Mouse (Mus musculus) brain, embryonic 14.5 days (tissue): Measurements from ENCODE around the gene Elmo1. TPM values are rescaled to one million over a fixed set of nuclear protein-coding genes. Genes with fewer than 3 reads are reported as not detected.
A peak's percentile ranks its signal among the peaks of the same experiment; 100 is the strongest.

Experiments
- DNase-seq: peaks from one replicate; pipeline ENCODE4 v3.0.0-alpha.2; 2011; ENCODE audit warnings: low read depth
- CTCF ChIP-seq: fragments of 200-500 bp; IDR thresholded peaks from 2 replicates; pipeline ENCODE4 v1.5.1; 2012; ENCODE audit warnings: inconsistent platforms, mild to moderate bottlenecking, moderate library complexity, borderline replicate concordance; ENCODE audit not compliant: insufficient read depth, insufficient read length; ENCODE audit errors: extremely low read depth
- POLR2A ChIP-seq: fragments of 200-500 bp; IDR thresholded peaks from 2 replicates; pipeline ENCODE4 v1.6.1; 2012; ENCODE audit warnings: mild to moderate bottlenecking, inconsistent platforms, borderline replicate concordance; ENCODE audit not compliant: poor library complexity, insufficient read depth, insufficient read length, severe bottlenecking; ENCODE audit errors: extremely low read depth
- polyA plus RNA-seq: library from polyadenylated mRNA; depleted of rRNA; stranded (reverse); fragments of >200 nt; gene quantifications from 2 replicates; pipeline ENCODE4 v1.2.3, GENCODE M21; 2012

The Elmo1 gene
- polyA plus RNA-seq, 1 experiment: 46.9 TPM

DNA sequence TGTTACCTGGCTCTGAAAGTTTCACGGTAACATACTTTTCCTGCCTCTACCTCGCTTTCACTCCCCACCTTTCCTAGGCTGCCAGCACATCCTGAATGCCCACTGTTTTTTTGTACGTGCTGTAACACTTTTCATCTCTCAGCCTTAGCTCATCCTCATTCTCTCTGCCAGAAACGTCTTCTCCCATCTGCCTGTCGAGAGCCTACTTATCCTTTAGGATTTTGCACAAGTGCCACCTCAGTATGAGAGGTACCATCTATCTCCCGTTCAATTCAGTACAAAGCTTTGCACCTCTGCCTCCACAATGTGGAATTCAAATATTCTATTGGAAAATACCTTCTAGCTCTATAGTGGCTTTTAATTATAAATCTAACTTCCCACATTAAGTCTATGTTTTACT lies 369.7 kb downstream of the Elmo1 start:
- DNase-seq: no peak
- TF ChIP-seq CTCF: no peak
- TF ChIP-seq POLR2A: no peak

DNA sequence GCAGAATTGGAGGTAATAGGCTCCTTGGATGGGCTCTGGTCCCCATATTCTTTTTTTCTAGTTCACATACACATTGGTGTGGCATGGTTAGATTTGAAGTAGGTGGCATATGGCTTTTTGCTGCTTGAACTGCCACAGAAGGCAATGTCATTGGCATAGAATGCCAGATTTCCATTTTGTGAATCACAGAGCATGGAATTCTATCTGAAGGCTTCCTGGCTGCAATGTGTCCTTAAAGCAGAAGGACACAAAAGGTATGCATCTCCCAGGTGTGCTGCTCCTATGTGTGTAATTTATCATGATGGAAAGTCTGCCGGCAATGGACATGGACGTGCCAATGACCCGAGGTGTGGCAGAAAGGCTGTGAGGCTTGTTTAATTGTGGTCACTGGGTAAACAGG lies 371.2 kb downstream of the Elmo1 start:
- peak; percentile 36 for DNase-seq
- TF ChIP-seq CTCF (no peak), POLR2A (no peak)

DNA sequence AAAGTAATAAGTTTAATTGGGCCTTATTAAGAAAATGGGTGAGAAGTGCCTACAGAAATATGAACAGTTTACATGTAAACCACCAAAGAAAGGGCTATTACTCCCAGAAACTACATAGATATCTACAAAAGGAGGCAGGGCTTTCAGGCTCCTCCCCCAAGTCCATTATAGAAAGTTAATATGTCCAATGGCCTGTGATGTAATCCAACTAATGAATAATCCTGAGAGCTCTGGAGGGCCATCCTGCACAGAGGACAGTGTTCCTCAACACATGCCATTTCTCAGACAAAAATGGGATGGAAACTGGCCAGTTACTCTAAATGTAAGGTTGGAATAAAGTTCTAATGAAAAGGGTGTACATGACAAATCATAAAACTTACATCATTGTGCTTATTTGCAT lies 373.8 kb downstream of the Elmo1 start:
- TF ChIP-seq CTCF (no peak), POLR2A (no peak)
- no peak for DNase-seq

DNA sequence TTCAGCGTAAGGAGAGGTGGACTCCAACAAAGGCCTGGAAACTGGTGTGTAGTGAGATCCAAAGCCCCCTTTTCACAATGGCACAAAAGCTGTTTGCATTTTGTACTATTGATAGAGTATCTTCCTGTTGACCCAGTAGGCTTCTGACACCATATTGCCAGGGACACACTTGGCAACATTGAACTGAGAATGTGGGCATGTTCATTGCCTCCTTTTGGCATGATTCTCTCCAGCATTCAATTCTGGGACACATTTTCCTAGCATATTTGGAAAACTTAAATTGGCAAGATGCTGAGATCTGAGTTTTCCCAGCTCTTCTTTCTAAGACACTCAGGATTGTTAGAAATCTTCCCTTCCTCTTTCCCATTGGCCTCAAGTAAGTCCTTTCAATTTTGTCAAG lies 377.0 kb downstream of the Elmo1 start:
- no peak for DNase-seq
- no peak for TF ChIP-seq POLR2A
- TF ChIP-seq CTCF: no peak

DNA sequence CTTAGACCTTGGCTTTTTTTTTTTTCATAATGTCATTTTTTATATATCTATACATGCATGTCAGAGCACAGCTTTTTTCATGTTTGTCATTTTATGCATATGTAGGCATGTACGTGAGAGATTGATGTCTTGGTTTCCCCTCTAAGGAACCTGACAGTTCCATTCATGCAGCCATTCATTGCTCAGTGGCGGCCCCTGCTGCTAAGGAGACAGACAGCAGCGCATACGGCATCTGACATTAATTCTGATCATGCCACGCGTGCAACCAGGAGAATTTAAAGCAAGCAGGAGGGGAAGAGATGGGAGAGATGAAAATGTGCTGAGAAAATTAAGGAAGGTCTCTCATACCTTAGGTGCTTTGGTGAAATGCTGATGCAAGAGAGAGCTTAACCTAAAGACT lies 381.3 kb downstream of the Elmo1 start:
- TF ChIP-seq POLR2A (no peak), CTCF (peak; percentile 85)
- DNase-seq: peak; percentile 93

DNA sequence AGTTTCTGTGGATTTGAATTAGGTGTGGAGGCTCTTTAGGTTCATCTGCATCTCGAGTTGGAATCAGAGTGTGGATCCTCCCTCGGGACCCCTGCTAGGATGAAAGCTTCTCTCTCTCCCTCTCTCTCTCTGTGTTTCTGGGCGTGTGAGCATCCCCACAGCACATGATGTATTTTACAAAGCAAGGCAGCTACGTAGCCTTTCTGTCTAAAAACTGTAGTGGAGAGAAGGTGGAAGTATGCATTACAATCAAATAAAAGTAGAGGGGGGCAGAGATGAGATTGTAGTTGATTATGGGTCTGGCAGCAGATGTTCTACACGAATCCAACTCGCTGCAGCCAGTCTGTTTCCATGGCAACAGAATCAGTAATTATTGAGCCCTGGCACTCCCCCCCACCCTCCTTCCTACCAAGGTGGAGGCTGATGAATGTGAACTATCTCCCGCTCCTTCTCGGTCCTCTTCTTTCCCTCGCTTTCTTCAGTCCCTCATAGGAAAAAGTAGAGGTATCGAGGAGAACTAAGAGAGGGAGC lies 382.0 kb downstream of the Elmo1 start:
- TF ChIP-seq CTCF: no peak
- TF ChIP-seq POLR2A: no peak
- DNase-seq: peak; percentile 94

DNA sequence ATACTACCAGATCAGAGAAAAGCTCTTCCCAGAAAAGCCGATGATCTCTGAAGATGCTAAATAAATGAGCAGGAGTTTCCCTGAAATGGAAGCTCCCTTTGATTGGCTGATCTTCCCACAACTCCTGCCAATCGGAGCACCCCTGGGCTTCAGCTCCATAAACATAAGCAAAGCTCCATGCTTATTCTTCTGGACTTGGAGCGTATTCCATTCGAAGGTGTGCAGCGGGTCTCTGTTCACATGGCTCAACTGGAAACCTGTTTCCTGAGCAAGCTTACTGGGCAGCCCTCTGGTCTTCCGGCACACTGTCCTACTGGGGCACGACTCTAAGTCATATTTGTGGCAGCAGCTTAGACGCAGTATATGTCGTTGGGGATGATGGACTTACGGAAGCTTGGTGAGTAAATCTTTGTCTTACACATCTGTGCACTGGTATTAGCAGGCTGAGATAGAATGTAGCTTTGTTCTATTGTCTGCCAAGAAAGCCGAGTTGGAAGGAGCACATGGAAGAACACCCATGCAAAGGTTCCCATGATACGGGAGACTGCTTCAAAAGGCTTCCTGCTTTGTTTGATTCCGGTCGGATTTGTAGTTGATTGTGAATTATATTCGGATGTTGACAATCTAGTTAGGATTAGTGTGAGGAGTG lies 382.6 kb downstream of the Elmo1 start:
- DNase-seq: peak; percentile 95
- no peak for TF ChIP-seq CTCF
- peak; percentile 15; the same call in 1 of the 2 replicates for TF ChIP-seq POLR2A

DNA sequence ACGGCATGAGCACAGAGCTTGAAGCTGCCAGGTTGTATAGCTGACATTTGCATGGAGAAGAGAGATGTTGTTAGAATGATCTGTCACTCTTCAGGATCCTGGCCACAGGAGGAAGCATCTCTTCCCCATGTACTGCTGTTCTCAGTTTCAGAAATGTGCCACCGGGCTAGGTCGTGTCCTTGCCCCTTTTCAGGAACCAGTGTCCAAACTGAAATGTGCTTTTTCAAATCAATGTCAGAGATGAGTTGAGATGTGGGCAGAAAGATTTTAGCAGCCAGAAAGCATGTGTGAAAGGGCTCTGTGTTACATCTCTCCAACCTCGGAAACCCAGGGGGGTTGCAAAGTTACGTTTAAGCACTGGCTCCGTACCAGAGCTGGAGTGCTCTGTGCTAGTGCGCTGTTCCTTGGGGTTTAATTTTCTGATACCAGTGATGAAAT lies 383.3 kb downstream of the Elmo1 start:
- TF ChIP-seq CTCF (no peak), POLR2A (no peak)
- no peak for DNase-seq

DNA sequence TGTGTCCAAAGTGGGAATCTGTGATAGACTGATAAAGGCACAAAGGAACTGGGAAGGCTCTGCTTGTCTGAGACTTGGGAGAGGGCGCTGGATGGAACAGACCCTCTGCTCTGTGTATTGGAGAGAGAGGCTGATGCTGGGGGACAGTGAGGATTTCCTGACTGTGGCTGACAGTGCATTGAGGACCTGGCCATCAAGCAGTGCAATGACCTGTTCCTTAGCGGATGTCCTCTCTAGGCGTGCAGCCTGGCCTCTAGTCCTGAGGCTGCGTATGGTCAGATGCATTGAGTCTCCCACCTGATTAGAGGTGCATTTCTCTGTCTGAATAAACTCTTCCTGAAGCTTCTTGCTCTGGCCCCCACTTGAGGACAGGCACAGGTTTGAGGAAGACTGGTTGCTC lies 384.2 kb downstream of the Elmo1 start:
- TF ChIP-seq CTCF (no peak), POLR2A (no peak)
- DNase-seq: peak; percentile 27

DNA sequence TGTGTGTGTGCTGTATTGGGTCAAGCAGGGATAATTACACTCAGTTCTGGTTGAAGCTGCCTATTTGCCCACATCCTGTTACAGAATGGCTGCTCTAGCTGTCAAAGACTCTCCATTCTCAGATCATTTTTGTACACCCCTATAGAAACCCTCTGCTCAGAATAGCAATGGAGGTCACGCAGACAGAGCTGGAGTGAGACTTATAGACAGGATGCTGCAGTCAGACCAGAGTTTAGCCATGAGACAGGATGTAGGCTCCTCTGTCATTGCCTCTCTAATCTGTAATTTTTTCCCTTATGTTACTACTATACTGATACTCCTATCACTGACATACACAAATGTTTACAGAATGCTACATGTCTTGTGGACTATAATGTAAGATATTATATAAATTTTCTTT lies 391.4 kb downstream of the Elmo1 start:
- TF ChIP-seq POLR2A (no peak), CTCF (no peak)
- no peak for DNase-seq

DNA sequence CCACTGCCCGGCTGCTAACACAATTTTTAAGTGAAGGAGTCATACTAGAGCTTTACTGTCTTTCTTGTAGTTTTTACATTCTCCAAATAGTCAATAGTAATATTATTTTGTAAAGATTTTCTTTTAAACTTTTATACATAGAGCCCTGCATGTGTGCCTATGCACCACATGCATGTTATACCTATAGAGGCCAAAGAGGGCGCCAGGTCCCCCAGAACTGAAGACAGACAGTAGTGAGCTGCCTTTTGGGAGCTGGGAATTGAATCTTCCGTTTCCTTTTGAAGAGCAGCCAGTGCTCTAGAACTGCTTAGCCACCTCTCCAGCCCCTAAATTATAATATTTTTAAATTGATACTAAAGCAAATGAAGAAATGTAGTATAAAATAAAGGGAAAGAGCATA lies 398.7 kb downstream of the Elmo1 start:
- no peak for DNase-seq
- TF ChIP-seq CTCF (peak; percentile 36; the same call in 1 of the 2 replicates), POLR2A (no peak)

DNA sequence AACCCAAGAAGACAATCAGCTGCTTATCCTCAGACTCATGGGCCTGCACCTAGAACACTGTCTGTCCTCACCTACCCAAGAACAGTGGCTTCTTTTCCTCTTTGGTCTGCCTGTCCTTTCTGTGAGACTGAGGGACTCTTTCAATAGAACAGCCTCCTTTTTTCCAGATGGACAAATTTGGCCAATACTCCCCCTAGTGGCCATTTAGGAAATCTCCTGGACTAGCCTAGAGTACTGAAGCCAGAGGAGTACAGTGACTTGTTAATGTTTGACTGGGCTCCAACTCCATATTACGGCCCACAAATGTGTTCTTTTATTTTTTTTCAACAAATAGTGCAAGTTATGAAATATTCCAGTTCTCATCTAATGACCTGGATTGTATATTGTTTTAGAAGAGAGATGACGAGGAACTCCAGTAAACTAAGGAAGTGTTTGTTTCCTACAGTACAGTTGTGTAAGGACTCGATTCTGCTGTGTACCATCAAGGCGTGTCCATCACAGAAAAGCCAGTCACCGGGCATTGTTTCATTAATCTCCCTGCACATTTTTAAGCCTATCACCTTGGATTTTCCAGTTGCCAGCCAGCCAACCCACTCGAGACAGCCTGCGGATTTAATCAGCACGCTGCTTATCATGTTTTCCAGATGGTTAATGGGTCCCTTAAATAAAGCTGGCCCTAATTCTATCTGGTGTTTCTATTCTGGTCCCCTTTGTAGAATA lies 399.5 kb downstream of the Elmo1 start:
- peak; percentile 76 for DNase-seq
- TF ChIP-seq CTCF (peak; percentile 61; the same call in 1 of the 2 replicates), POLR2A (no peak)
